ENCODE assay signal across 7 mouse cellular contexts in genomic region chr8:91967407-91967806, GRCm38 (mm10).
DNase-seq lines count a peak whose midpoint lies in the region; ATAC-seq and TF ChIP-seq lines count a peak whose summit lies in the region.

No protein-coding gene starts in this region.

- no peaks in the 10 kb centered on the region for H3K9me3 ChIP-seq in forebrain, embryonic 15.5 days

- H3K4me1 ChIP-seq in forebrain, embryonic 15.5 days, result no peaks in the 10 kb centered on the region
- no peaks in the 10 kb centered on the region for H3K4me1 ChIP-seq in cerebellum, adult 2 months (ENCODE audit: control insufficient read depth, insufficient read depth, low read length)

- no peak for TF ChIP-seq CTCF in cerebellum, adult 2 months (IDR thresholded peaks at IDR 0.05; ENCODE audit: borderline replicate concordance, insufficient read depth, low read depth, low read length)

- H3K36me3 ChIP-seq in forebrain, embryonic 15.5 days, result no peaks in the 10 kb centered on the region

- no peak overlapping the region for H3K4me2 ChIP-seq in forebrain, embryonic 15.5 days (replicated peaks)

- TF ChIP-seq POLR2A in cerebellum, adult 2 months (IDR thresholded peaks at IDR 0.05; ENCODE audit: borderline replicate concordance, insufficient read depth, low read length), result no peak

- 0 out of 2 replicates have a peak, but pooled peaks cover 3% of the 10 kb centered on the region for H3K27me3 ChIP-seq in forebrain, embryonic 15.5 days
- no peaks in the 10 kb centered on the region for H3K27me3 ChIP-seq in cerebellum, adult 2 months (ENCODE audit: control insufficient read depth, insufficient read depth, low read length)

- no peak overlapping the region for H3K27ac ChIP-seq in forebrain, embryonic 15.5 days (replicated peaks)
- H3K27ac ChIP-seq in cerebellum, adult 2 months (ENCODE audit: insufficient read depth, low read length), result no peak overlapping the region

- DNase-seq in right cerebral cortex, adult 18-20 months, result peak; percentile 18
- DNase-seq in right cerebral cortex, postnatal 36 days (ENCODE audit: low spot score in 2 of 2), result no peak
- peak; percentile 48 to 73 for DNase-seq in heart, postnatal 14 days
- DNase-seq in left cerebral cortex, postnatal 14 days (ENCODE audit: low spot score in 2 of 2), result peak; percentile 25 to 36
- peak; percentile 11 for DNase-seq in telencephalon, adult 2 months (ENCODE audit: low read depth, low spot score)
- no peak for DNase-seq in cerebellum, adult 2 months

- H3K4me3 ChIP-seq in forebrain, embryonic 15.5 days, result no peak overlapping the region
- H3K4me3 ChIP-seq in cerebellum, adult 2 months (replicated peaks; ENCODE audit: insufficient read depth, low read depth, low read length), result no peak overlapping the region

- H3K9ac ChIP-seq in forebrain, embryonic 15.5 days (replicated peaks), result no peak overlapping the region

- 75% methylated on average over 16 of the region's 16 CpGs for WGBS in forebrain, embryonic 15.5 days
- WGBS in cerebellum, adult 2 months, result 61% methylated on average over 16 of the region's 16 CpGs

- intact Hi-C loops in heart, postnatal 14 days (cut with DNase I), result loop anchor here (5.0 kb wide), 3 partner anchors 165 to 435 kb away; partner anchors contain the start of genes Irx3 and Irx5
- intact Hi-C loops in left cerebral cortex, postnatal 14 days (cut with DNase I), result no loop called here

- no peak for ATAC-seq in forebrain, embryonic 15.5 days (replicated peaks)

Comparison
In these comparisons a context has a peak if more than half of its experiments do, and no peak if none do; other contexts are left out.
1. DNase-seq: peak in right cerebral cortex, adult 18-20 months (single experiment), heart, postnatal 14 days (2 of 2), left cerebral cortex, postnatal 14 days (2 of 2) and telencephalon, adult 2 months (single experiment); none in right cerebral cortex, postnatal 36 days (0 of 2) and cerebellum, adult 2 months (0 of 2).